Mouse (Mus musculus) bone marrow, adult 2 months (tissue): ENCODE results near the gene Arid2.

Experiments
- CTCF ChIP-seq: fragments of 200-500 bp; IDR thresholded peaks from 2 replicates; pipeline ENCODE4 v1.5.1; 2011; ENCODE audit warnings: low read length, control low read depth; ENCODE audit not compliant: control insufficient read depth, insufficient read depth
- POLR2A ChIP-seq: fragments of 200-500 bp; IDR thresholded peaks from 2 replicates; pipeline ENCODE4 v1.6.1; 2011; ENCODE audit warnings: low read depth, mild to moderate bottlenecking, control low read depth, low read length, borderline replicate concordance; ENCODE audit not compliant: control insufficient read depth

DNA sequence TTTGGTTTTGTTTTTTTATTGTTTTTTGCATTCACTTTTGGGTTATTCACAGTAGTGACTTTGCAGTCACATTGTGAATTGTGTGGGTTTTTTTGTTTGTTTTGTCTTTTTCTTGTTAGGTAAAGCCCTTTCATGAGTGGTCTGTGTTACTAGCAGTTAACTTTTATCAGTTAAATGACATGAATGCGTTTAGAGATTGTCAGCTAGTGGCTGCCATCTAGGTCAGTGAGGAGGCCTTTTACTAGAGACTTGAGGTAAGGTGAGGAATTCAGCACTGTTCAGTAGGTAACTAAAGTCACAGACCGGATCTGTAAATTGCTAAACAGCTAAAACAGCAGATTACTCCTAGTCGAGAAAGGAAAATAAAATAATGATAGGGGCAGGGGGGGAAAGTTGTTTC lies 6.1 kb downstream of the Arid2 start:
- TF ChIP-seq POLR2A (no peak), CTCF (no peak)
